Mouse (Mus musculus) gastrocnemius, postnatal 14 days (tissue): ENCODE data around the gene Zfp758. TPM values are rescaled to one million over a fixed set of nuclear protein-coding genes. Genes with fewer than 3 reads are reported as not detected.
"Not testable (repeated sequence)": the region's sequence is repeated elsewhere in the genome, so short reads cannot be mapped to it uniquely, and the experiment has no call there.

Experiments
- DNase-seq: peaks from one replicate; pipeline ENCODE4 v3.0.0; 2021; ENCODE audit warnings: mixed read lengths
- intact Hi-C: fragments of 180-260 bp; cut with DNase I; formaldehyde crosslinking; loops from one replicate; pipeline ENCODE4 v1.15.1; 2025; ENCODE audit warnings: low total_unique reads
- long read RNA-seq, 2 experiments: library from polyadenylated mRNA; stranded (forward); transcript quantifications; one replicate each; pipeline ENCODE4 v2.0.0; 2021
- total RNA-seq, 2 experiments: library from RNA; stranded (reverse); gene quantifications; 2 replicates each; pipeline ENCODE4 v1.2.3; 2021

The Zfp758 gene
- total RNA-seq = 1 to 10 TPM; 5.3 to 5.5 TPM
- long read RNA-seq, experiment 1, partial matches to known transcripts = 0 of 5 reads
- long read RNA-seq, experiment 1, other reads (novel, unspliced or antisense) = 1 of 5 reads
- long read RNA-seq, experiment 2, partial matches to known transcripts = 0 of 3 reads
- long read RNA-seq, experiment 2, other reads (novel, unspliced or antisense) = 0 of 3 reads

- intact Hi-C loops = not testable (repeated sequence)
- DNase-seq = peak; percentile 19
These were observed at the start of gene Zfp758, which contains the start of gene Zfp944 for GRCm38 (mm10) chr17:22361101-22361781. Gene Zfp758, plus strand, starts transcription at chr17:22361453. Gene Zfp944, minus strand, starts transcription at chr17:22361400.

DNA sequence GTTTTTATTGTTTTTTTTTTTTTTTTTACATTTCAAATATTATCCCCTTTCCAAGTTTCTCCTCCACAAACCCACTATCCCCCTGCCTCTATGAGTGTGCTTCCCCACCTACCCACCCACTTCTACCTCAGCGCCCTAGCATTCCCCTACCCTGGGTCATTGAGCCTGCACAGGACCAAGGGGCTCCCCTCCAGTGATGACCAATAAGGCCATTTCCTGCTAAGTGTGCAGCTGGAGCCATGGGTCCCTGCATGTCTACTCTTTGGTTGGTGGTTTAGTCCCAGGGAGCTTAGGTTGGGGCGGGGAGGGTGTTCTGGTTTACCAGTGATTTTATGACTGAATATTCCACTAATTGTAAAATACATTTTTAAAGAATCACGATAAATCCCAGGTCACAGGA lies 47.0 kb upstream of the Zfp758 start:
- intact Hi-C loops, DNase-seq: not testable (repeated sequence)

GRCm38 (mm10) chr17:22314730-22315226 lies 46.5 kb upstream of the Zfp758 start, which contains the start of gene CT030661.1:
Gene CT030661.1, minus strand, starts transcription at chr17:22314837.
- peak; percentile 85 for DNase-seq
- intact Hi-C loops = not testable (repeated sequence)

GRCm38 (mm10) chr17:22315247-22315646 lies 46.0 kb upstream of the Zfp758 start:
- intact Hi-C loops, DNase-seq: not testable (repeated sequence)

DNA sequence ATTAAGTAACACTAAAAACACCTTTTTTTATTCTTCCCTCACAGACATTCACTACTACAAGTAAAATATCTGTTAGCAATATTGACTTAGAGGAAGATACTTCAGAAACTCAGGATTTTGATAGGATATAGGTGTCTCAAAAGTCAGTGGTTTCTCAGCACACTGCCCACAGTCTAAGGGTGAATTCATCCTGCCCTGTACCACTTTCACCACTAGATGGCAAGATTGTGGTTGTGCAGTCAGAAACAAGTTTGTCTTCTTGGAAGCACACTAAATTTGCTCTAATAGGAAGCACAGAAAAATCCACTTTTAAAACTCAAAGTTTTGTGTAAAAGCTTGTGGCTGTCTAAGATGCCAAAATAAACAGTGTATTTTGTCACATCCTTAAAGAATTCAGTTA lies 8.5 kb upstream of the Zfp758 start:
- DNase-seq = peak; percentile 5
- intact Hi-C loops = no loop called here

DNA sequence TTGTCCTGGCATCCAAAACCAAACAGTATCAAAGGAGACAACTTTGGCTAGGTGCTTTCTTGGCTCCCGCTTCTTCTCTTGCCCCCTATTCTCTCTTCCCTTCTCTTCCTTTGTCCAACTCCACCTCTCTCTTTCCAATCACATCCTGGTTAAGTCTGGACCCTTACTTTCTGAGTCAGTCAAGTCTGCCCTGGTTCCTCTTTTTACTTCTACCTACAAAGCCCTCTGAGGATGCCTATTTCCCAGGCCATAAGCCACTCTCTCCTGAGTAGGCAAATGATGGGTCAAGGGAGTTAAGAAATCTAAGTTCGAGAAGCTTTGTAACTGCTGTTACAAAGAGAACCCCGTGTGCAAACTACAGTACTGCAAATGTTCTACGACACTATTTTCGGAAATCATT lies 681 bp upstream of the Zfp758 start:
- DNase-seq = no peak
- intact Hi-C loops = no loop called here

- no peak for DNase-seq
- intact Hi-C loops = no loop called here
These were observed 2.6 kb downstream of the Zfp758 start for GRCm38 (mm10) chr17:22363895-22364294.

GRCm38 (mm10) chr17:22410756-22411155 lies 49.5 kb downstream of the Zfp758 start:
- no peak for DNase-seq
- intact Hi-C loops = loop anchor here (5.0 kb wide), 1 partner anchor 53 kb away; no protein-coding TSS in a partner anchor

DNA sequence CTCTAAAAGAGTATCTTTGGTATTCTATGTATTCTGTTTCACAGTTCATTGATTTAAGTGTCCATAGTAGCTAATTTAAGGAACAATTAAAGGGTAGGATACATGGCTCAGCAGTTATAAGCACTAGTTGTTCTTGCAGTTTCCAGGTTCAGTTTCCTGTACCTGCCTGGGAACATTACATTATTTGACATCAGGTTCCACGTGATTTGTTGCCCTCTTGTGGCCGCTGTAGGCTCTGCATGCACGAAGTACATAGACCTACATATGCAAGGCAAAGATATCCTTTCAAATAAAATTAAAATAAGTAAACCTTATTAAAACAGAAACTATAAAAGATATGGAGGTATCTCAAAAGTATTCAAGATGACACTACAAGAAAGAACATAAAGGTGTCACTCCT lies 56.3 kb downstream of the Zfp758 start:
- intact Hi-C loops = no loop called here
- DNase-seq = peak; percentile 46

DNA sequence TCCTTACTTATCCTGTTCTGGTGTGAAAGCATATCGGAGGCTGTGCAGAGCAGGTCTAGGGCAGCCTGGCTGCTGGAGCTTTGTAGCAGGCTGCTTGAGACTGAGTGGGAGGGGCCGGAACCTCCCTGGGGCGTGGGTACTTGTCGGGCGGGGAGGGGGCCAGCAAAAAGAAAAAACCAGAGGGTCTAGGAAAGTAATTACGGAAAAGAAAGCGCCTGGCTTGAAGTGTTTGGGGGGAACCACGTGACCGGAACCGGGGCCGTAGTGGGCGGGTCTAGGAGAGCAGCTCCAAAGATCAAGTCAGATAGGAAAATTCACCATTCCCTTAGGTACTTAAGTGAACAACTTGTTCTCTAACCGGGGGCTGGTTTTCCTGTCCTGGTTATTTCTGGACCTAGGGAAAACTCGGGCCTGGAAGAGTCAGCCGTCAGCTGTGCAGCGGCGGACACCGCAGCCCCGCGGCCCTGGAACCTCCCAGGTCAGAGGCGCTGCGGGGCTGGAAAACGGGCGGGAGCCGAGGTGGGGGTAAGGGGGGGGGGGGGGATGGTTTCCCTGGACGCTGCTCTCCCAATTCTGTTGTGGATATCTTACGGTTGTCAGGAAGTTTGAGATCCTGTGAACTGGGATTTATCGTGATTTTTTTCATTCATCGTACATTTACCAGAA lies 62.8 kb downstream of the Zfp758 start, which contains the start of gene Zfp946:
Gene Zfp946 (plus strand): TSS at position 271 of the 666 bp plus-strand sequence.
- peak; percentile 75 for DNase-seq
- intact Hi-C loops = no loop called here

DNA sequence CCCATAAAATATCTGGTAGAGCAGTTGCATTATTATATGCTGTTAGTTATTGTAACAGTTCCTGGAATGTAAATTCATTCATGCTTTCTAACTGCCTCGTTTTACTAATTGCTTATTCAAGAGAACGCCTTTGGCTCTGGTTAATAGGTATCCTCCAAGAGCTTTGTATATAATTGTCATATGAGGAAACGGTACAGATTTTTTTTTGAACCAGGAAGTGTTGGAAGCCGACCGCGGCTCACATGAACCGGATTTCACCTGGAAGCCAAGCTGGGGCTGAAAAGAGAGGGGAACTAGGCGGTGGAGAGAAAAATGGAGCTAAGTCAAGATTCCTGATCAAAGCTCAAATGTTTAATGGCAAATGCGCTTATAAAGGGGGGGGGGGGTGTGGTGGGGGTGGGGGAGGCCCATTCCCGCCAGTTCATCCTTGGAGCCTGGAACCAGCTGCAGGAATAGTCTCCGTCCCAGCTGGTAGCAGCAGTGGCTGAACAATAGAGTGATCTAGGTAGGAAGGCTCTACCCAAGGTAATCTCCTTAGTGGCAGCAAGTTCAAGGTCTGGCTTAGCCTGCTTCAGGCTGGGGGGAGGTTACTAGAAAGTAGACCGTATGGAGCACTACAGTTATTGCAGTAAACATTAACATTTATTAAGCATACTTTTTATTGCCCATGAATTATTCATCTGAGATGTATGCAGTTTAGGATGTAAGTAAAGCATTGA lies 63.5 kb downstream of the Zfp758 start:
- no peak for DNase-seq
- intact Hi-C loops = no loop called here

Other genes starting within 250 kb of the Zfp758 start
- under 1 TPM; 0.58 to 0.98 TPM for gene Zfp947, start 195.3 kb upstream of the Zfp758 start, total RNA-seq
- 1 to 10 TPM; 1.9 to 2.0 TPM for gene Zfp994, start 135.8 kb upstream of the Zfp758 start, total RNA-seq
- gene CT030661.1, start 46.6 kb upstream of the Zfp758 start, total RNA-seq = 1 to 10 TPM; 5.9 to 6.2 TPM
- 1 to 10 TPM; 3.3 to 4.0 TPM for gene Zfp944, start 53 bp upstream of the Zfp758 start, total RNA-seq
- gene Zfp946, start 62.8 kb downstream of the Zfp758 start, total RNA-seq = 1 to 10 TPM; 3.4 to 3.5 TPM
- gene Vmn2r111, start 212.0 kb downstream of the Zfp758 start, total RNA-seq = not detected
- not detected for gene Vmn2r112, start 239.5 kb downstream of the Zfp758 start, total RNA-seq